Mouse (Mus musculus): Measurements from ENCODE around the gene Zdhhc18.

DNA sequence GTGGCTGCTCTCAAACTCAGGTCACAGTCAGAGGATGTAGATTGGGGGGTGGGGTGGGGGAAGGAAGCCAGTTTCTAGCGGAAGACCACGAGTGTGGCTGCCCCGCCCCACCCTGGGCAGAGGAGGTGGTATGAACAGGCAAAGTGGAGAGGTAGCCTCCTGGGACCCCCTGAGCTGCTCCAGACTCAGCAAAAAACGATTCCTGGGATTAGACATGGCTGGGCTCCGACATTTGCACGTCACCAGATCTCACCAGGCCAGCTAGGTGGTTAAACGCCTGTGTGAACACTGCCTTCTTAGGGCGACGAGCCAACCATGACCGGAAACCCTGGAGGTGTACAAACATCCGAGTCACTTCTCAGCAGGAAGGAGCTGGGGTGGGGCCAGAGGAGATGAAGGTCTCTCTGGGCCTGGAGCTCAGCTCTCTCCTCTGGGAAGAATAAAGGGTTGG lies 24.3 kb downstream of the Zdhhc18 start:
- no peak for TF ChIP-seq CTCF (conservative IDR thresholded peaks at IDR 0.05; ENCODE audit: insufficient read depth, insufficient read length, low read depth, low read length)
- no peak for TF ChIP-seq POLR2A (IDR thresholded peaks at IDR 0.05; ENCODE audit: low read depth, low read length)

All from kidney, adult 2 months (tissue).